Mouse (Mus musculus) MEL (cell line): ENCODE results near the gene Edem2.
"Not testable (repeated sequence)": the region's sequence is repeated elsewhere in the genome, so short reads cannot be mapped to it uniquely, and the experiment has no call there.

ENCODE experiments used
- CHD1 ChIP-seq: IDR thresholded peaks from 2 replicates; pipeline ENCODE4 v1.6.1; 2012; ENCODE audit warnings: low read depth, mild to moderate bottlenecking, inconsistent platforms, low read length, improper control_type of control experiment
- CTCF ChIP-seq, 3 experiments: IDR thresholded peaks in 2 of 3; conservative IDR thresholded peaks in 1 of 3; 2 replicates each; pipeline ENCODE4 v1.5.1; 2011 to 2012; ENCODE audit warnings: low read length in 3 of 3, low read depth in 2 of 3, mild to moderate bottlenecking in 2 of 3, improper control_type of control experiment in 1 of 3, inconsistent platforms in 1 of 3, mixed read lengths in 1 of 3, moderate library complexity in 1 of 3; ENCODE audit not compliant: control insufficient read depth in 1 of 3, insufficient read depth in 1 of 3, poor library complexity in 1 of 3, severe bottlenecking in 1 of 3
- GATA1 ChIP-seq: IDR thresholded peaks from 2 replicates; pipeline ENCODE4 v1.6.1; 2011; ENCODE audit warnings: low read depth, low read length, improper control_type of control experiment
- MEF2A ChIP-seq: IDR thresholded peaks from 2 replicates; pipeline ENCODE4 v1.6.1; 2014; ENCODE audit warnings: low read depth, mild to moderate bottlenecking, inconsistent platforms, low read length, improper control_type of control experiment; ENCODE audit not compliant: poor library complexity, insufficient replicate concordance, severe bottlenecking; ENCODE audit errors: extremely low read depth
- POLR2A ChIP-seq, 2 experiments: IDR thresholded peaks; 2 replicates each; pipeline ENCODE4 v1.6.1; 2011 to 2012; ENCODE audit warnings: low read length in 2 of 2, mild to moderate bottlenecking in 2 of 2, control low read depth in 1 of 2, improper control_type of control experiment in 1 of 2, low read depth in 1 of 2, moderate library complexity in 1 of 2; ENCODE audit not compliant: control insufficient read depth in 1 of 2, insufficient read depth in 1 of 2, poor library complexity in 1 of 2

DNA sequence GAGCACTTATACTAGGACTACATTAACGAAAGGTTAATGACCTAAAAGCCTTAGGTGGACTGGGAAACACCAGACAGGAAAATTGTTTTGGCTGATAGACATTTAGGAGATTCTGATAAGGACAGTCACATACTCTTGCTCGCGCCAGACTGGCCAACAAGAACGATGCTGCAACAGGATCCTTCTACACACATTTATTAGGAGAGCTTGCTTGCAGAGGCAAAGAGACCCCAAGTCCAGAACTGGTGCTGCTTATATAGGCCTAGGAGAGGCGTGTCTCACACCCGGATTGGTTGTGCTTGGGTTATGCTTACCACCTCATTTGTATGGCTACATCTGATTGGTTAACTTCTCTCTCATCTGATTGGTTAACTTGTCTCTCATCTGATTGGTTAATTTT is 30.8 kb downstream of the Edem2 start:
- TF ChIP-seq POLR2A (IDR thresholded peaks at IDR 0.05; ENCODE audit: control insufficient read depth in 1 of 2, insufficient read depth in 1 of 2, low read depth in 1 of 2, low read length in 2 of 2, poor library complexity in 1 of 2); GATA1; MEF2A; CTCF (IDR thresholded peaks at IDR 0.05 in 2 of 3, conservative IDR thresholded peaks at IDR 0.05 in 1 of 3; ENCODE audit: control insufficient read depth in 1 of 3, insufficient read depth in 1 of 3, low read depth in 2 of 3, low read length in 3 of 3, poor library complexity in 1 of 3, severe bottlenecking in 1 of 3); CHD1: not testable (repeated sequence)
